Mouse (Mus musculus) cerebellum, adult 2 months (tissue): ENCODE measurements around the gene Aars.

Source experiments
- CTCF ChIP-seq: fragments of 200-500 bp; IDR thresholded peaks from 2 replicates; pipeline ENCODE4 v1.5.1; 2011; ENCODE audit warnings: low read depth, mild to moderate bottlenecking, control low read depth, low read length, moderate library complexity, borderline replicate concordance; ENCODE audit not compliant: insufficient read depth
- POLR2A ChIP-seq: fragments of 200-500 bp; IDR thresholded peaks from 2 replicates; pipeline ENCODE4 v1.6.1; 2011; ENCODE audit warnings: low read length, control low read depth, borderline replicate concordance; ENCODE audit not compliant: insufficient read depth

- TF ChIP-seq CTCF, result no peak
- no peak for TF ChIP-seq POLR2A
These were observed 36.1 kb upstream of the Aars start for GRCm38 (mm10) chr8:110996641-110997430.
